Mouse (Mus musculus) retina, postnatal 7 days (tissue): Measurements from ENCODE around the gene Zcchc7.

Experiments used
- DNase-seq: peaks from one replicate; pipeline ENCODE4 v3.0.0-alpha.2; 2012; ENCODE audit warnings: low read depth, low spot score

Gene Zcchc7

DNA sequence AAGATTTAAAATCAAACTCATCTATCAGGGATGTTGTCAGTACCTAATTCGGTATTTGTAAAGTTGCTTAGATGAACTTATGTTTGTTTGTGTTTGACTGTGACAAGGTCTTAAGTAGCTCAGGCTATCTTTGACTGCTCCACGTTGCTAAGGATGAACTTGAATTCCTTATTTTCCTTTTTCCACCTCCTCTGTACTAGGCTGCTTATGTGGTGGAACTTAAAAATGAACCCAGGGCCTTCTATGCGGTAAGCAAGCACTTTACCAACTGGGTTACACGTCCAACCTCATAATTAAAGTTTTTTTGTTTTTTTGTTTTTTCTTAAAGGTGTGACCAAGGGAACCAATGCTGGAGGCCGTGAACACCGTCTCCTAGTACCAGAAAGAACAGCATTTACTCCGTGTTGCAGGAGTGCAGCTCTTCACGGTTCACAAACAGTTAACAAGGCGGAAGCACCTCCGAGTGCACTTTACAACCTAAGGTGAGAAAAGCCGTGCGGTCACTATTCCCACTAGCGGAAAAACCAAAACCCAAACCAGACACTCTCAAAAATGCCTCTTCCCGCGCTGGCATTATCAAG is at the start of gene Zcchc7:
Zcchc7 (plus strand) TSS at position 325 of the 581 bp plus-strand sequence.
- no peak for DNase-seq

DNA sequence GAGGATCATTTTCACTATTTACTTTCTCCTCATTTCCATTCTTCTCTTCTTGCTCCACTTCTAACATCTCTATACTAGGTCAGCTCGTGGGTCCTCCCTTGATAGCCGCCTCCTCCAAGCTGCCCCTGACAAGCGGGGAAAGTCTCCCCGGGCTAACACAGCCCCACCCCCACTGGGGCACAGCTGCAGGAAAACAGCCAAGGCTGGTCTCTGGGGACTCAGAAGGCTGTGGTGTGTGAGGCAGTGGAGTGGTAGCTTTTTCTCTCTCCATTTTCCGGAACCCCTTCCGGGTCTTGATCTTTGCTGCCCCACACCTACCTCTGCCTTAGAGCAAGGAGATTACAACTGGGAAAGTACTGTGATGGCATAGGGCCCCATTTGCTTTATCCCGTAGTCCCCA is 49.7 kb upstream of the Zcchc7 start:
- DNase-seq, result no peak

DNA sequence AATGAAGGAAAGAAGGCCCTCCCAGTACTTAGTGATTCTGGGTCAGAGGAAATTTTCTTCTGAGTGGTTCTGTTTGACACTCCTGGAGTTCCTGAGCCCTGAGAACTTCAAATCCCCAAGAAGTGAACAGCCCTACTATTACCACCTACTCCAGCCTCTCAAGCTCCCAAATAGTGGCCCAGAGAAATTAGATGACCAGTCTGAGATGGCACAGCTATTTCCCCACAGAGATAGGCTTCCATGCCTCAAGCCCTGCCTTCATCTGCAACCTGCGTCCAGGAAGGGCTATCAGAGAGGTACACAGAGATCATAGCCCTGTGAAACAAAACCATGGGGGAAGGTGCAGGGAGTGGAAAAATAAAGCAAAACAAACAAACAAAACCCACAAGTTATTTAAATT is 48.8 kb upstream of the Zcchc7 start:
- DNase-seq, result no peak

DNA sequence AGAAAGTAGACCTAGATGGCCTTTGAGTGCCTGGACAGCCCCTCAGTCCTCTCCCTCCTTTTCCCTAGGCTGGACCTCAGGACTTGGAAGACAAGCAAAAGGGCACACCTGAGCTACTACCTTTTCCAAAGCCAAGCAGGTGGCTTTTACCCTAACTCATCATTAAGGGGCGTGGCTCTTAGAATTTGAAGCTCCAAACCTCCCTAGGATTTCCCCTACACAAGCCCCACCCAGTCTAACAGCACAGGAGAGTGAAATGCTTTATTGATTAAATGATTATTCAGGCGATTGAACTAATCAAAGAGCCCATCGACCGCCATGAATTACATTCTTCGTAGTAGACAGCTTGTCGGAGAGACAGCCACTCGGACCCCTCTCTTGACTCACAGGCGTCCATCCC is 47.4 kb upstream of the Zcchc7 start:
- no peak for DNase-seq

DNA sequence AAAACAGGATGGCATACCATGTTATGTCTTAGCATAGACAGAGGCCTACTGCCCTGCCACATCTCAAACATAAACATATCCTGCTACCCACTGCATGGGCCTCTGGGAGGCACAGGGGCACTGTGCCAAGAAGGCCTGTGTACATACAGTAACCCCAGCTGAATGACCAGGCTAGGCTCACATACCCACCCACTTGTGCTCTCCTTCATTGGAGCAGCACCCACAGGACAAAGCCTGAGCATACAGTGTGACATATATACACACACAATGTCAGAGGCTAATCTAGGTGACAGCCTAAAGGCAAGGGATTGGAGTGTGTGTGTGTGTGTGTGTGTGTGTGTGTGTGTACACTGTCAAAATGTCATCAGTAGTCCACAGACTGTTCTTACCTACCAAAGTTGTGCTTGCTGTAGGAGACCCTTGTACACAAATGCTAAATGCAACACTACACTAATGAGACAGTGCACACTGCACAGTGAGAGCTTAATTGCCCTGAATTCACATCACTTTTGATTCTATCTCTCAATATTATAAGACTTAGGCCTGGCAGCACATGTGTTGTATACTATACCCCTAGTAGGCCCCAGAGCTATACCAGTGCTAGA is 46.5 kb upstream of the Zcchc7 start:
- DNase-seq, result no peak

DNA sequence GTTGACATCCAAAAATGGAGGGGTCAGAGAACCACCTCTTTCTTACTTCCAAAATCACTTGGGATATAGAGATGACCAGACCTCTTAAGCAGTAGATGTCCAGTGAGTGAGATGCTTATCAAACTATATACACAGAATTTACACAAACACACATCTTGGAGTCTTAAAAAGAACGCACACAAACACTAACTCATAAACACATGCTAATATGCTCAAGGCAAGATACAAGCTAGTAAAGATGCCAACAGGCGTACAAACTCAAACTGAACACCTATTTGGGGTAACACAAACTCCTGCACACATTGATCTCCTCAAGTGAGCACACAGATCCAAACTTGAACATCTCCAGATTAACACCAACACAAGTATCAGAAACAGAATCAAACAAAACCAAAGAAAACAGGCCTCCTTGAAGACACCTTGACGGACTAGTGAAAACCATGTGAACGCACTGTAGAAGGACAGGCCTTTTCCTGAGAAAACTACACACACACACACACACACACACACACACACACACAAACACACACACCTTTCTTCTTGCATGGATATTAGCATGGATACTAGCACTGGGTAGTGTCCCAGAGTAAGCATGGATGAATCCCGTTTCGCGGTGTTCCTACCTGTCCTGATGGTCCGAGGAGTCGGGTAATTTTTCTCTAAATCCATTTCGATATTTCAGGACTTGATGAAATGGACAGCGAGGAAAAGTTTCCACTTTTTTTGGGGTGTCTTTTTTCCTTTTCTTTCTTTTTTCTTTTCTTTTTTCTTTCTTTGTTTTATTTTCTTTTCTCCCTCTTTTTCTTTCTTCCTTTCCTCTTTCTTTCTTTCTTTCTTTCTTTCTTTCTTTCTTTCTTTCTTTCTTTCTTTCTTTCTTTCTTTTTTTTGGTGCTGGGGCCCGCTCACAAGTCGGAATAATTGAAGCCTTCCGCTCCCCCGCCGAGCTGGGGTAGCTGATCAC is 45.7 kb upstream of the Zcchc7 start, which contains the start of gene Pax5:
Pax5 (minus strand) TSS at position 748 of the 961 bp plus-strand sequence.
- no peak for DNase-seq

DNA sequence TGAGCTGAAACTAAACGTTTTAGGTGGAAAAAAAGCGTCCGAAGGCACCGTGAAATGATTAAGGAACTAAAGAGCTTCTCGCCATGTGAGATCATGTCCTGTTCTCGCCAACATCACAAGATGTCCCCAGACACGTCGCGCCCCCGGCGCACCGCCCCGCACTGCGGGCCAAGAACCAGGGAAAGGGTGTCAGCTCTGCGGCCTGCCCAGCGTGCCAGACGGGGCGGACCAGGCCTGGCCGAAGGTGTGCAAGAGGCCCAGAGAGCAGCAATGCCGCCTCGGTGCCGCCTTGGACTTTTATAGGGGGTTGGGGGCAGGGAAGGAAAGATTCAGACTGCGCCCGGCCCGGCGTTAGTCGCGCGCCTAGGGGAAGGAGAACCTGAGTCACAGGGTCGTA is 45.0 kb upstream of the Zcchc7 start:
- DNase-seq, result no peak

DNA sequence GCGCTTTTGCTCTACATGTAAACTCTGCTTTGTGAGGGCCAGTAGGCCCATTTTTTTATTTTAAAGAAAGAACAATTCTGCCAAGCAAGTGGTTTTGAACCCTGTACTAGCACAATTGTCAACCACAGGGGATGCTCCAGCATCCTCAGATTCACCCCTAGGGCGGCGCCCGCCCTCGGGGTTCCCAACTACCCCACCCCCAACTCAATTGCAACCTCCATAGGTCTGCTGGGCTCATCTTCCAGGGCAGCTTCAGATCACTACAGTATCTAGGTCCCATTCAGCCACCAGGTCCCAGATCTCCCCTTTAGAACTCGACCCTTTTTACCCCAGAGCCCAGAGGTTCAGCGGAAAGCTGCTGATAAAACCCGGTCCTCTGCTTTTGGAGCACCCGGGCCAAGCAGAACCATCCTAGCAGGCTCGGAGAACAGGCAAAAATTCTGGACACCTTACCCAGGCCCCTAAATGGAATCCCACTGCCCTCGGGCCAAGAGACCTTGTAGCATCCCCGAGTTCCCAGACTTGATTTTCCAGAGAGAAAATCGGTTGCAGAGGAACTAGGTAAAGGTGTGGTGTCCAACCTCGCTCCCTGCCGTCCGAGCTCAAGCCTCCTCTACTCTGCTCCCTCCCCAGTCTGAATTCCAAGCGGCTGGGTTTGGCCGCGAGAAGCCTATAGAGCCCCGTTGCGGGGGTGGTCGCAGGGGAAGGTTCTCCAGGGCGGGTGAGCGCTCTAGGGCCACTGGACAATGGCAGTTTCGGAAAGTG is 44.4 kb upstream of the Zcchc7 start:
- no peak for DNase-seq

DNA sequence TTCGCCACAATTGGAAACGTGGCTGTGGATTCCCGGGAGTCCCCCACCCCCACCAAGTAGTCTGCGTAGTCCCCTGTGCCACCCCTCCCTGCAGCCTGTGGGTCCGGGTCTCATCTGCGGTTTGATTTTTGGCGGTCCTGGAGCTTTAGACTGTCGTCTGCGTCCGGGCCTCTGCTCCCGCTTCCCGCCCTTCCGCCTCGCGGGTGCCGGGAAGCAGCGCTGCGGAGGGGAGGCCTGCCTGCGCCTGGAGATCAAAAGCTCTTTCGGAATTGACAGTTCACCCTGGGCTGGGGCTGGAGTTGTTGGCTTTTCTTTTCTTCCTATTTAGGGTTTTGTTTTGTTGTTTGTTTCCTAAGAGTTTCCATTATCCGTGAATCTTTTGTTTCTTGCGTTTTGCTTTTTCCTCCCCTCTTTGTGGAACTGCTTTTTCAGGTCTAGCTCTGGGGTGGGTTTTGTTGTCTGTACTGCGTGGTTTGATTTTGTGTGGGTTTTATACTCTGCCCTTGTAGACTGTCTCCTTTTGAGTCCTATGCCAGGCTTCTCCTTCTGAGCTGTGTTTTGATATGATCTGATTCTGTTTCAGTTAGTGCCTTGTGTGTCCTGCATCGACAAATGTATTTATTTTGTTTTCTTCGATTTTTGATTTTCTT is 43.5 kb upstream of the Zcchc7 start:
- DNase-seq, result no peak

DNA sequence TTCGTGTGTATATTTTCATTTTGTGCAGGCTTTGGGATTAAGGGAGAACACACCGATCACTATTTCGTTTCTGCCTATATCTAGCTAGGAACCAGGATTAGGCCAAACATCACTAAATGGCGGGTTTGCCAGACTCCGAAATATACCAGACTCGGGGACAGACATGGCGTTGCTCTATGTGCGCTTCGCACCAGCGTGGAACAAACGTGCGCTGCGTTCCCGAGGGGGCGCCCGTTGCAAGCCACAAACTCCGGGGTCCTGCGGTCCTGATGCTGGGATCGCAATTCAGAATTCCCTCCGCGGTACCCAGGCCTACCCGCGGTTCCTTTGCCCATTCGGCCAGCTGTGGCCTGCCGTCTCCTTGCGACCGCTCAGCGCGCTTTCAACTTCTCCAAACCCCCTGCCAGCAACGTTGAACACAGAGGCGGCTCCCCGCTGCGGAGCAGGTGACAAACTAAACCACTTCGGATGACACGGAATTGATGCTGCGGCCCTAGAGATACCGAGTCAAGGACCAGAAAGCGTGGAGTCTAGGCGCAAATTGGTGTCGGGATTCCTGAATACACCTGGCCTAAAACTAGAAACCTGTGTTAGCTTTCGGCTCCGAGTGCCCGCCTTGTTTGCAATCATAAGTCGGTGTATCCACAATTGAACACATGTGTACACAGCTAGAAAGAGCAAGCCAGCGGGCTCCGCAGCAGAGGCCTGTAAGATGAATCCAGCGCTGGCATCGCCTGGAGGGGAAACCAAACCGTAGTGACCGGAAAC is 42.7 kb upstream of the Zcchc7 start:
- no peak for DNase-seq

DNA sequence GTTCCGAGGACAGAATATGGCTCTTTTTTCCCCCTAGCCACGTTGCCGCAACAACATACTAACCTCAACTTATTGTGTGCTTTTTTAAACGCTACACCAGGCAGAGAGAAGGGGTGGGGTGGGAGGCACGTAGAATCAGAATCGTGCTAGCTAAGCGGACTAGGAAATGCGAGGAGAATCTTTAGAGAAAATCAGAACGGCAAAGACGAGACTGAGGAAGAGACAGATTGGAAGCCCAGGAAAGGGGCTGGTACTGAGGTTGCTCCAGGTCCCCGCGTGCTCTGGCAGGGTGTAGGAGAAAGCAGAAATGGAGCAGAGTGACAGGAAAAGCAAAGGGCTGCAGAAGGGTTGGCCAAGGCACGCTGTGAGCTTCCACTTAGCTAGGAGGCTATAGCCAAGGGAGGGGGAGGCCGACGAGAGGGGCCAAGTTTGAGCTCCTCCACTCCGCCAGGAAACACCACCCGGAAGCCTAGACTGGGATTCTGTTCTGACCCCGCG is 42.1 kb upstream of the Zcchc7 start:
- no peak for DNase-seq

DNA sequence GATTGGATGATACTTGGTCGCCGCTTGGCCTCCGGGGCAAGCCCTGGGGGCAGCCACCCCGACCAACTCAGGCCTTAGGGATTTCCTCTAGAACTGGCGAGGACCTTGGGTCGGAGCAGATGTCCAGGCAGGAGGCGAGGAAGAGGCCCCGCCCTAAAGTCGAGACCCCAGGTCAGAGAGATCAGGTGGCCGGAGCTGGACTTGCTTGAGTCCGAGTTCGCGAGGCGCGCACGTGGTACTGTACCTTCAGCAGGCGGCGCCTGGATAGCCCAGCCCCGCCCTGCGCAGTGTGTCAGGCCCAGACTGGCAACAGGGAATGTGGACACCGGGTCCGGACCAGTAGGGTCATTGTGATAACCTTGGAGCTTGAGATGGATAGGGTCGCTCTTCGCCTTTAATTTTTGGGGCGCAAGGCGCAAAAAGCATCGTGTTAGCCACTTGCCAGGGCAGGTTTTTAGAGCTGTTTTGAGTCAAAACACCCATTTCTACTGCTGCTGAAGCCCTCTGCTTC is 41.5 kb upstream of the Zcchc7 start:
- no peak for DNase-seq

DNA sequence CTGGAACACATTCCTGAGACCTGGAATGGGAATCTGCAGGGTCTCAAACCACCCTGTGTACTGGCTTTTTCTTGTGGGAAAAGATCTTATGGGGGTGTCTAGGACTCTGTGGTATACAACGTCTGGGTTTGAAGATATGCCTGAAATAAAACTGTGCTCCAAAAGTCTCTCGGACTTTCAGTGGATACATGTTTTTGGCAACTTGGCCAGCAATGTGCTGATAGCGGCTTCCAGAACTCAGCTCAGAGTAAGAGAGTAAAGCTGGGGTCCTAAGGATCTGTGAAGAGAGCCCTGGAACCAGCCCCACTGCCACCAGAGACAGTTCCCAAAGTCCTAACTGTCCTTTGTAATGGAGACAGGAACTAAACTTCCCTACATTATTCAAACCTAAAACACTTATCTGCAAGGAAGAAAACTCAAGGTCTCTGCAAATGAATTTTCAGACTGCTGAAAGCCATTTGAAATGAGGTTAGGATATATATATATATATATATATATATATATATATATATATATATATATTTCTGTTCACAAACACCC is 40.0 kb upstream of the Zcchc7 start:
- DNase-seq, result no peak

DNA sequence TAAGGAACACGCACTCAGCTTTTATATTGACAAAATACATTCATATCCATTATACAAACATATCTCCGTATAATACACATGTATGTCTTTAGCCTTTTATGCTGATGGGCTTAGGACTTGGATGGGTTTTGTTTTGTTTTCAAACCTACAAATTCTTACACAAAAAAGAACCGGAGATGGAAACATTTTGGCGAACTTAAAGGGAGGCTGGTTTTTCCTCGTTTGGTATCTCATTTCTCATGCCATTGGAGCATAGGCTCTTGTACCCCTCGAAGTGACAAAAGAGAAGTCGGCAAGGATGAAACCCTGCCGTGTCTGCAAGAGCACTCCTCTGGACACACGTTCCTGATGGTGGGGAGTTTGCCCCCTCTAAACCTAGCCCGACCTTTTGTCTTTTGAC is 39.3 kb upstream of the Zcchc7 start:
- no peak for DNase-seq

DNA sequence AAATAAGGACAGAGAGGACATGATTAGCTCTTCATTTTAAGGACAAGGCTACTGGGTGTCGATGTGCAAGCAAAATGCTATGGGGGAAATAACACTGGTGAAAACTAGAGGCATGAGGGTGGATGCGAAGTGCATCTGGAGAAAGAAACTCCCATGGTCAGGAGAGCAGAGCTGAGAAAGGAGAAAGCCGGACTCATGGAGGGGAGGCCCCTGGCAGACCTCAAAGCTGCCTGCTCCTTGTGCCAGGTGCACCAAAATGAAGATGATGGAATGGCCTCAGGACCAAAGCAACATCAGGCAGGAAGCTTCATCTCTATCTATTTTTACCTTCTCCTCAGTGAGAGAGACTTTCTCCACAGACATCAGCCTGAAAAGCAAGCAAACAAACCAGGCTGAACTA is 38.0 kb upstream of the Zcchc7 start:
- no peak for DNase-seq

DNA sequence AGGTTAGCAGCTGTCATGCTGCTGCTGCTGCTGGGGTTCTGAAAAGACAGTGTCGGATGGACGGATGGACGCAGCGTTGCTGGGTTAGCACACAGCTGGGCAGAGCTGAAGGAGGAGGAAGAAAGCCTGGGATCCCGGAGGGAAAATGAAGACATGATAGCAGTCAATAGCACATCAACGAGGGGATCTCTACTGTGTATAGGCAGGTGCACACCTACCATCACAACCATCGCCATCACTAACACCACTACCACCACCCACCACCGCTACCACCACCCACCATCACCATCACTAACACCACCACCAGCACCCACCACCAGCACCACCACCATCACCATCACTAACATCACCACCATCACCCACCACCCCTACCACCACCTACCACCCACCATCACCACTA is 35.6 kb upstream of the Zcchc7 start:
- no peak for DNase-seq

DNA sequence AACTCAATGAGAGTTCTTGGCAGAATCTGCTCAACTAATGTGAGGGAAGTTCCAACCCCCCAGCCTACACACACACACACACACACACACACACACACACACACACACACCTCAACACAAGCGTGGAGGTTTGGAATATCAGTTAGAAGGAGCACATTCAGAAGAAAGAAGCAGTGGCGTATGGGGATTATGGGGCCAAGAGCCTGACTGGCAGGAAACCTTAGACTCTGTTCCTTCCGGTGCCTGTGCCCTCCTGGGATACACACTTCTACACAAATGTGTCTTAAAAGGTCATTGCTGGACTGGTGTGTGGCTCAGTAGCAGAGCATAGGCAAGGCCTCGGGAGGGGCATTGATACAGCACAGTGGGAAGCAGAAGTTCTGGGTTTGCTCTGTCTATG is 34.4 kb upstream of the Zcchc7 start:
- no peak for DNase-seq

DNA sequence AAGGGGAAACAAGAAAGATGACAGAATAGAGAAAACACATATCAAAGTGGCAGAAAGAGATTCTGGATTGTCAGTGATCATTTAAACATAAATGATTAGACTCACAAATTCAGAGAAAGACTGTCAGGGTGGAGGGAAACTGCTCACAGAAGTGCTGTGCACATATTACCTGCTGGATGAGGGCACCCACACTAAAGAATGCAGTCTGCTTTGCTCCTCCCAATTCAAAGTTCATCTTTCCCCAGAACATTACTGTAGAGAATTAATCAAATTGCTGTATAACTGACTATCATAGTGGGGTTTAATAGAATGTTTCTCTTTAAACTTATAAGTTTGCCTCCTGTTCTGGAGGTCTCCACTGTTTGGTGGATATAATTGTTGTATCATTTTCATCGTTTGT is 15.2 kb upstream of the Zcchc7 start:
- DNase-seq, result no peak

DNA sequence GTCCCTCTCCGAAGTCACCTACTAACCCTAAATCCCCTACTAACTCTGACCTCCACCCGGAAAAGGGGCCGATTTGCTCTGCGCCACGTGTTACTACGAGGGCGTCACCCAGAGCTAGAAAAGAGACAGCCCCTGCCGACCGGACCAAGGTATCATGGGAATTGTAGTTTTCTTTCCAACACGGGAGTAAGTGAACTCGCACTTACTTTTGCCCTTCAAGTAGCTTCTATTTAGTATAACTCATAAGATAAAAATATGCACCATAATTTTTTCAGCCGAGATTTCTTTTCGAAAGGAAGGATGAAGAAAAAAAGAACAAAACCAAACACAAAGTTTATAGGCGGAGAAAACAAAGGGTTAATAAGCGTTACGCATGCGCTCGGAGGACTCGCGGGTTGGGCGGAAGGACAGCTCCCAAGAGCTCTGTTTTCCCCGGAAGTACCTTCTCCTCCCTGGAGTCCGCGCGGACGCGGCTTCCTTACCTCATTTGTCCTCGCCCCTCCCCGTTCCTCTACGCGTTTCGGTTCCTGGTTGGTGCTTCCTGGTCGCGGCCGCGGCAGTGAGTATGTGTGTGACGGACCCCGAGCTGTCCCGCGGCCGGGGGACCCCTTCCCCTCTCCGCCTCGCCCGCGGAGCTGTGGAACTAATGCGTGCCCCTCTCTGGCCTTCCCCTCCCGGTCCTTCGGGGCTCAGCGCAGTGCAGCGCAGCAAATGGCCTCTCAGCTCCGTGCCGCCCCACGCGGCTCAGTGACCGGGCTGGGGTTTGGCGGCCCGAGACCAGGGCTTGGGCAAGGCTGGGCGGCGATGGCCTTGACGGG is 666 bp downstream of the Zcchc7 start:
- peak; percentile 88 for DNase-seq
